Mouse (Mus musculus): ENCODE results near the gene Atp12a.

Gene Atp12a

GRCm38 (mm10) chr14:56377745-56378144 is 12.9 kb downstream of the Atp12a start:
- DNase-seq (ENCODE audit: low spot score in 2 of 2): no peak

DNA sequence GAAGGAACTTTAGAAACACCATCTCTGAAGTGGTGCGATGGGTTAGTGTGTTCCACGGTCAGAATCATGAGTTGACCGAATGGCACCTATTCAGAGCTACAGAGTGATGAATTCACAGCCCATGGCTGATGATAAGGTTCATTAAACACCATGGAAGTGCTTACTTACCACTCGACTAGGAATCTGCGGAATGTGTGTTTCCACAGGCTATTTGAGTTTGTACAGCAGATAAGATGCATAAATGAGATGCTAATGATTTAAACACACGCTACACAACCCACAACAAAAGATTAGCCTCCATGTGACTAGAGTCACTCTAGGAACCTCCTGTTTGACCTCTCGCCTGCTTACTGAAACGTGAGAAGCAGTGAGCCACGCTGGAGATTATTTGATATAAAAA is 14.5 kb downstream of the Atp12a start:
- DNase-seq (ENCODE audit: low spot score in 2 of 2): no peak

GRCm38 (mm10) chr14:56382366-56382765 is 17.5 kb downstream of the Atp12a start:
- no peak for DNase-seq (ENCODE audit: low spot score in 2 of 2)

GRCm38 (mm10) chr14:56390247-56390646 is 25.4 kb downstream of the Atp12a start:
- no peak for DNase-seq (ENCODE audit: low spot score in 2 of 2)

DNA sequence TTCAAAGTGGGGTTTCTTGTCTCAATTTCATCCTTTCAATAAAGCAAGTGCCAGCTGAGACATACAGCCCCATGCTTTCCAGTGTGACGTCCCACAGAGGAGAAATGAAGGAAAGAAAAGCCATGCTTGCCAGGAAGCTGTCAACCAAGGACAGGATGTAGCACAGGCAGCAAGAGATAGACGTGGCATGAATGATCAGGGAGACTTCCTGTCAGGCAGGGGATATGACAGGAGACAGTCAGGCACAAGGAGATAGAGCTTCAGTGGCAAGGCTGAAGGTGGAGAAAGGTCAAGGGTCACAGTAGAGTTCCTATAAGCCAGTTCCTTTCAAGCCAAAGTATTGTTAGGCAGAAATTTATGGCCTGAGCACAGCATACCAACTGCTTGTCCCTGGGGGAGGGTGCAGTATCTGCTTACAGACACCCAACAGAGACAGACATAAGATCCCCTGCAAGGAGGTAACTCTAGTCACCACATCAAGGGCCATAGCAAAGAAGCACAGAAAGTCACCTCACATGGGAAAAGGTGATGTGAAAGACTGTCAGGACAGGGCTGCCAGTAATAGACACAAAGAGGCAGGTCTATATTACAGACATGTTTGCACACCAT is 28.9 kb downstream of the Atp12a start:
- DNase-seq (ENCODE audit: low spot score in 2 of 2): no peak

DNA sequence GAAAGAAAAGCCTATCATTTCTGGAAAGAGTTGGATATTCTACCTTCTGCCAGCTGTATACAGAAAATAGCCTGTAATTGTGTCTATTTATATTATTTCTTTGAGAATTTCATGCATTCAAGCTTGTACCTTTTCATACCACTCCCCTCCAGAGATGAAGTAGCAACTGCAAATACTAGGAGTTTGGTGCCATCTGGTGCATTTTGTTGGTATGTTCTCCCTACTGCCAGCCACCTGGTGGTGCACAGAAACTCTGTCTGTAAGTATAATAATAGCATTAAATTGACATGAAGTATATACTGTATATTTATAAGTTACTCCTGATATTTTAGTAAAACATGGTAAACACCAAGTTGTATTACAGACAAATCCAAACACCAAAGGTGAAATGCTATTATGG is 33.1 kb downstream of the Atp12a start:
- DNase-seq (ENCODE audit: low spot score in 2 of 2): no peak

- DNase-seq (ENCODE audit: low spot score in 2 of 2): no peak
Observed at GRCm38 (mm10) chr14:56402311-56403071, 37.6 kb downstream of the Atp12a start, which contains the start of gene Rnf17. Gene Rnf17, plus strand, starts transcription at chr14:56402581.

DNA sequence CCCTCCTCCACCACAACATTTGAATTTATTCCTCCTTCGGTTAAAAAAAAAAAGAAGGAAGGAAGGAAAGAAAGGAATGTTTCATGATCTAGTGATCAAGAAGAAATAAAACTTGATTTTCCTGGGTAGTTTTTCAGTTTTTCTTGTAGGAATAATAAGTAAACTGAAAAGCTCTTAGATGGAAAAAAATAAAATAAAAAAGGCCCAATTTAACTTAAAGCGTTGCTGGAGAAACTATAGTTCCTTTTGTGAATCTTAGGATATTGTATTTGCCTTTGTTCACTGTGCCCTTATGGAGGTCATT is 38.2 kb downstream of the Atp12a start:
- DNase-seq (ENCODE audit: low spot score in 2 of 2): no peak
